Mouse (Mus musculus): ENCODE data around the gene Fbf1.
"Not testable (repeated sequence)": the region's sequence is repeated elsewhere in the genome, so short reads cannot be mapped to it uniquely, and the experiment has no call there.

Fbf1 gene

DNA sequence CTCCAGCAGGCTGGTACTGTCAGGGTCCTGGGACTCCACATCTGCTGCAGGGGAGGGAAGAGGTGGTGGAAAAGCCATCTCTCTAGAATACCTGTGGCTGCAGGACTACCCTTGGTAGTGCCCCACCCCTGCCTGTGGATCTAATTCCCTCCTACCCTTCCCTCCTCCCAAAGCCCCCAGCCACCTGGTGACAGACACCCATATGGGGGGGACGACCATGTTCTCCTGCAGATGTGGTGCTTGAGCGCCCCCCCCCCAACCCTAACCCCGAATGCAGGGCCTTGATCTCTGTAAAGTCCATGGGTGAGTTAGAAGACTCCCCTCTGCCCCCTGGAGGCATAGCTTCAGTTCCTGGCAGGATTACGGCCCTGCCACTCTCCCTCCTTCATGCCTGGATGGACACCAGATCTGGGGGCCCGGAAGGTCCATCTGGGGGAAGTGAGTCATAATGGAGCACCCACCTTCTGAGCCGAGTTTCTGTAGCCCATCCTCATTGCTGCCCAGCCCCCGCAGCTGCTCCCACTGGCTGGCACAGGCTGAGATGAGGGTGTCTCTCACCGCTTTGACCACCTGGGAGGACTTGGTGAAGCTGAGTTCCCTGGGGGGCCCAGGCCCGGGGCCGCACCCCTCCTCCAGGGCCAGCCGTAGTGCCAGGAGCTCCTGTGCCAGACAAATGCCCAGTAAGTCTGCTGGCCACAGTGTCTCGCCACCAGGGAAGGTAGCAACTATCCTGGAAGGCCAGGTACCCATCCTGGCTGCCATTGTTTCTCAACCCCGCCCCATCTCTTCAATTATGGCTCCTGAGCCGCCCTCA, 60.8 kb downstream of the Fbf1 start:
- DNase-seq = no peak

DNA sequence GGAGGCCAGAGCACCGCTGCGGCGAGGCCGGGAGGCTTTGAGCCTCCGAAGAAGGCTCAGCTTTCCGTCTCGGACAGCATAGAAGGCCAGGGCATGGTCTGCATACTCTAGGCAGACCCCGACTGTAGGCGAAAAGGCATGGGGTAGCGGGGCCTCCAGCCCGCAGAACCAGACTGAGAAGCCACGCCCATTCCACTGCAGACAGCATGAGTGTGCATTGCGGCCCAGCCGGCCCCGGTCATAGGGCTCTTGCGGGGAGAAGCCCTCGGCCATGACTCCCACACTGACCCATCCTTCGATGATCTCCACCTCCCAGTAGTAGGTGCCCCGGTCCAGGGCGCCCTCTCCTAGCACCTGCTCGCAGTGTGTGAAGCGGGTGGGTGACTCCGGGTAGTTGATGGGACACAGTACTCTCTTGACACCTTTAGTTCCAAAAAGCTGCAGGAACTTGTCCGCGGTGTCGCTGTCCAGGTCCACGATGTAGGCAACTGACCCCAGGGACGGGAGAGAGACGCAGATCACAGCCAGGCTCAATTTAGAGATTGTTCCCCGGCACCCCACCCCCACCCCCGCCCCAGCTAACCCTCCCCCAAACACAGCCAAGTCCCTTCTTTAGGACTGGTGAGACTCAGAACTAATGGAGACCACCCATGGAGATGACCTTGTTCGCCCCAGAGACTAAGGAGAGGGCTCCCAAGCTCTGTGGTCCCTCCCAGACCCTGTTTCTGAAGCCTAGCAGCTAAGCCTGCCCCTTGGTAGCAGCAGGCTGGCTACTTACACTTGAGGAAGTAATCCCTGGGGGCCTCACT, 61.6 kb downstream of the Fbf1 start:
- no peak for DNase-seq

DNA sequence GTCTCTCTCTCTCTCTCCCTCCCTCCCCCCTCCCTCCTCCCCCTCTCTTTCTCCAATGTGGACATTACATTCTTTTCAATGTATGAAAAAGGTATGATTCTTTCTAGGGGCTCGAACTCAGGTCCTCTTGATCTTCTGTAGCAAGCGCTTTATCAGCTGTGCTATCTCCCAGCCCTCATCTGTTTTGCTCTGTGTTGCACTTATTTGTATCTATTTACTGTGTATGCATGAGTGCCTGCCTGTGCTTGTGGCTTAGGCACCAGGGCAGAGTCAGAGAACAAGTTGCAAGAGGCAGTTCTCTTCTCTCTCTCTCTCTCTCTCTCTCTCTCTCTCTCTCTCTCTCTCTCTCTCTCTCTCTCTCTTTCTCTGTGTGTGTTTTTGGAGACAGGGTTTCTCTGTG, 62.9 kb downstream of the Fbf1 start:
- DNase-seq = no peak

DNA sequence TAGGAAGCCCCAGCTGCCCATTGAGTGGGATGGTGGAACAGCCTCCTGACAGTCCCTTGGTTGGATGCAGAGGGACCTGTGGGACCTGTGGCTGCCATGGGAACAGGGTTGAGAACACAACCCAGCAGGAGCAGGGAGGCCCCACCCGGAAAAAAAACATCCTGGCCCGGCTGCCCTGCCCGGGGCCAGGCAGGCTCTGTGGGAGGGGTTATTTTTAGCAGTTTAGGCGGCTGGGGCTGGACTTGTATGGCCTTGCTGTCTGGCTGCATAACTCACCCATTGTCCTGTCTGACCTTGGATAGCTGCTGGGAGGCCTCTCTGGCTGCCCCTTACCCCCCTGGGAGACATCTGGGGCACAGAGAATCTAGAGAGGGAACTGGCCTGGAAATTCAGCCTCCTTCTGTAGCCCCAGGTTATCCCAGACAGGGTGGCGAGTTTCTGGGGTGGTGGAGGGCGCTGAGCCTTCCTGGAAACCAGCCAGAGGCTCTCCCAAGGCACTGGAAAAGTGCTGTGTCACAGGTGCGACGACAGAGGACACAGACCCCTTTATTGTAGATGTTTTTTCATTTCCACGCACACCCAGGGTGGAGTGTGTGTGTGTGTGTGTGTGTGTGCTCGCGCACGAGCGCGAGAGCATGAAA, 63.8 kb downstream of the Fbf1 start:
- no peak for DNase-seq

DNA sequence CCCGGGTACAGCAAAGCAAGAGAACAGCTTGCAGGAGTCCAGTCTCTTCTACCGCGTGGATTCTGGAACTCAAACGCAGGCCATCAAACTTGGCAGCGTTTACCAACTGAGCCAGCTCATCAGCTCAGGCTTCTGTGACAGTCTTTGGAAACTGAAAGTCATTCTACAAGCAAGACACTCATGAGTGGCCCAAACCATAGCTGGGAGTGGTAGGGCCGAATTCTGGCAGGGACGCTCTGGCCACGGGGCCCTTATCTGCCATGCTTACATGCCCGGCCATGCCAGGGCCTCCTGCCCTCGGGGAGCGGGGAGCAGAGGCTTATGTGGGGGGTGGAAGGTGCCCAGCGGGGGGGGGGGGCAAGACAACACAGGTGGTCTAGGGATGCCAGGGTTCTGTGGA, 64.4 kb downstream of the Fbf1 start:
- no peak for DNase-seq

DNA sequence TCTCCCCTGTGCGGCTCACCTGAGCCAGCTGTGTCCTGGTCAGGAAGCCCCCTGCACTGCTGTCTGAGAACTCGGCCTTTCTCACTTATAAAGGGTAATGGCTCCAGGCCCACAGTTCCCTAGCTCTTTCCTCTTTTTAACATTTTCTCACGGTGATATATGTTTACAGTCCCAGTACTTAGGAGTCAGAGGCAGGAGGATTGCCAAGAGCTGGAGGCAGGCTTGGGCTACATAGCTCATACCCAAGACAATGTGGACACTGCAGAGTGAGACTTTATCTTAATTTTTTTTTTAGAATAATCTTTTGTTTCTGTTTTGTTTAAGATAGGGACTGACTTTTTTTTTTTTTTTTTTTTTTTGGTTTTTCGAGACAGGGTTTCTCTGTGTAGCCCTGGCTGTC, 65.5 kb downstream of the Fbf1 start:
- DNase-seq = no peak

DNA sequence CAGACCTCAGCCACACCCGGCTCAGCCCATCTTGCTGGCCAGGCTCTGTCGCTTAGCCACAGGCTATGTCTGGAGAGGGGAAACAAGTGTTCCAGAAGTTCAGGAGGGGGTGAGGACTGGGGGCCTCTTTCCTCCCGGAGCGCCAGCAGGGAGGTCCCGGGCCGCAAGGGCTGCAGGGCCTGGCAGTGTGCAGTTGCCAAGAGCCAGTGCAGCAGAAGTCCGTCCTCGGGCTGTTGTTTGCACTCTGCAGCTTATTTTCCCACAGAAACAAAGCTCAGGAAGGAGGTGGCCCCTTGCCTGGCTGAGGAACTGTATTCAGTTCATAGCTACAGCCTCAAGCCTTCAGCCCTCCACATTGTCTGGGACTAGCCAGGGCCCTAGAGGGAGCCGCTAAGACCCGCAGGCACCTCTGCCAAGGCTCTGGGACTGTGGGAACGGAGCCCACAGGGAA, 66.0 kb downstream of the Fbf1 start:
- DNase-seq = no peak

DNA sequence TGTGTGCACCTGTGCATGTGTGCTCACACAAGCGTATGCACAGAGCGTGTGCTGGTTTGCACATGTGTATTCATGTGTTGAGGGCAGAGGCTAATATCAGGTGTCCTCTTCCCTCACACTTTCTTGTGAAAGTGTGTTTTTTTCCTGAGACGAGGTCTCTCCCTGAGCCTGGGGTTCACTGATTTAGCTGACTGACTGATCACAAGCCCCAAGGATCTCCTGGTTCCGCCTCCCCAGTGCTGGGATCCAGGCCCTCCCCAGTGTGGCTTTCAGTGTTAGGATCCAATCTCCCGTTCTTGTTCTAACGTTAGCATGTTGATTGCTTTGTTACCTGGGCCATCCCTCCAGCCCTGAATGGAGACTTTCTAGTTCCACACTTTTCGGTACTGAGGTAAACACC, 67.1 kb downstream of the Fbf1 start:
- DNase-seq = no peak

DNA sequence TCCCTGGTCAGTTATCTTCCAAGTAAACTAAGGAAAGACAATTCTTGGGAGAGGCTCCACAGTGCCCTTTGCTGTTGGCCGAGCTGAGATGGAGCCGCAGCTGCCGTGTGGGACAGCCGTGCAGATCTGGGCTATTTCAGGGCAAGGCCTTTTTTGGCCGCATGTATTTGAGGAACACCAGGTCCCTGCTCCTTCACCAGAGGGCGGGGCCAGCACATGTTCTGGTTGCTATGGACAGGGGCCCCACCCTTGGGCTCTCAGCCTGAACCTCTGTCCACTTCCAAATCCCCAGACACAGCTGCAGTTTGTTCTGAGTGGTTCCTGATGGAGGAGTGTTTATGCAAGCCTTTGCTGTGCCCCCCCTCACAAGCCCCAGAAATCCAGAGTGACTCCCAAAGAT, 67.6 kb downstream of the Fbf1 start:
- no peak for DNase-seq

DNA sequence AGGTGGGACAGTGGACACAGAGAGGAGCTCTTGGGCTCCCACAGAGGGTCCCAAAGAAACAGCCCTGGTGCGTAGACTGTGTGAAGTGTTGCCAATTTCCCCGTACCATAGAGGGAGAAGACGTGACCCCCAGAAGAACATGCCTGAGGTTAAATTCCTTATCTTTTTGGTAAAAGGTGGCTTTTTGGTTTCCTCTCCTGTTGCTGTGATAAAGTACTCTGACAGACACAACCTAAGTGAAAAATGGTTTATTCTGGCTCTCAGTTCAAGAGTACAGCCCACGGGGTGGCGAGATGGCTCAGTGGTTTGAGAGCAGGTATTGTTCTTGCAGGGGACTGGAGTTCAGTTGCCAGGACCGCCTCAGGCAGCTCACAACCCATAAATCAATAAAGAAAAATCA, 68.5 kb downstream of the Fbf1 start:
- no peak for DNase-seq

DNA sequence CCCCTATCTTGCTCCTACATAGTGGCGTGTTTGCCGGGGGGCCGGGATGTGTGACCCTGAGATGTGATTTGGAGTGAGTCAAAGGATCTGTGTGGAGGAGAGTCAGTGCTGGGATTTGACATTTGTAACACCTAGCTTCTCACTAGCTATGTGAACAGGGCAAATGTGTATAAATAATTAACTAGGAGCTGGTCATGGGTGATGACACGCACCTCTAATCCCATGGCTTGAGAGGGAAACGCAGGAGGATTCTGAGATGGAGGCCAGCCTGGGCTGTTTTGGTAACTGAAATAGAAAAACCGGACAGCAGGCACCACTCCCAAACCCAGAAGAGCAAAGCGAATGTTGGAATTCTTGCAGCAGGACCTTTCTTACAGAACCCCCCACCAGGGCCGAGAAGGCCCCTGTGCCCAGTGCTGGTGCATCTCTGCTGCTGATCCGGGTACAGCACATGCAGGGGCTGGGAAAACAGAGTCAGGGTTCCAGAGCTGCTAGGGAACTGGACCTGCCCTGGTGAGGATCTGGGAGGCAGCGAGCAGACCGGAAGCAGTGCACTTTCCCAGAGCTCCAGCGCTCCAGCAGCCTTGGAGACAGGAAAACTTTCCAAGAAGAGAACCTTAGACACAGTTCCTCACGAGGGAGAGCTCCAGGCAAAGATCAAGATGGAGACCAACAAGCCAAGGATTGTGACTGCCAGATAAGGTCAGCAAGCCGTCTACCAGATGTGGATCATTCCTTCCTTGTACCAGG, 69.1 kb downstream of the Fbf1 start:
- DNase-seq = no peak

DNA sequence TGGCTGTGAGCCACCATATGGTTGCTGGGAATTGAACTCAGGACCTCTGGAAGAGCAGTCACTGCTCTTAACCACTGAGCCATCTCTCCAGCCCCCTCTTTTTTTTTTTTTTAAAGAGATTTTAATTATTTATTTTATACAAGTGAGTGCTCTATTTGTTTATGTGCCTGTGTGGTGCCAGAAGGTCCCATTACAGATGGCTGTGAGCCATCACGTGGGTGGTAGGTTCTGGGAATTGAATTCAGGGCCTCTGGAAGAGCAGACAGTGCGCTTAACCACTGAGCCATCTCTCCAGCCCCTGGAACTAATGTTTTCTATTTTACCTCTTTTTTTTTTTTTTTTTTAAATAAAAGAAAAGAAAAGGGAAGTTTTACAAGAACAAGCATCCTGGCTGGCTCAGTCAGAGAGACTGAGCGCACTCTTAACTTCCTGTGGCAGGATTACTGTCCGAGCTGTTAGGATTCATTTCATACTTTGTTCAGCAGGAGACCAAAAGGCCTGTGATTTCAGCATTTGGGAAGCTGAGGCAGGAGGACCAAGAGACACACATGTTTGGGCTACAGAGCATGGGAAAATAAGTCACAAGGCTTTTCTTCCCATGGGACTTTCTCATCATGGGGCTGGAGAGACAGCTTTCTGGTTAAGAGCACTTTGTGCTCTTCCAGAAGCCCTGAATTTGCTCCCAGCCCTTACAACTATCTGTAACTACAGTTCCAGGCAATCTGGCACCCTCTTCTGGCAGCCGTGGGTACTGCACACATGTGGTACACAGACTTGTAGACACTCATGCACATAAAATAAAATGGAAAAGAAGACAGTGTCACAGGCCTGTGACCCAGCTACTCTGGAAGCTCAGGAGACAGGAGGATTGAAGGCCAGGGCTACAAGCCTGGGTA, 71.5 kb downstream of the Fbf1 start:
- peak in 1 of 2 experiments; percentile 62 for DNase-seq

DNA sequence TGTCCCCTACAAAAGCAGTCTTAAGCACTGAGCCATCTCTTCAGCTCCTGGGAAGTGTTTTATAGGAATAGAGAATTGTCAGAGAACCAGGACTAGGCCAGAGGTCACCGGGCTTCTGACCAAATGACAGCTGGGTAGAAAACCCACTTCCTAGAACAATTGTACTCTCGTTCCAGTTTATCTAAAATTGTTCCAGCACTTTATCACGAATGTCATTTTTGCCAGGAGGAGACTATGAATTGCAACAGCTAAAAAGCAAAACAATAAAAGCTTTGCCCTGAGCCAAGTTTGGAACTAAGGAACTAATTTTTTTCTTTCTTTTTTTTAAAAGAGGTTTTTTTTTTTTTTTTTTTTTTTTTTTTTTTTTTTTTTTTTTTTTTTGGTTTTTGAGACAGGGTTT, 72.4 kb downstream of the Fbf1 start:
- DNase-seq = no peak

DNA sequence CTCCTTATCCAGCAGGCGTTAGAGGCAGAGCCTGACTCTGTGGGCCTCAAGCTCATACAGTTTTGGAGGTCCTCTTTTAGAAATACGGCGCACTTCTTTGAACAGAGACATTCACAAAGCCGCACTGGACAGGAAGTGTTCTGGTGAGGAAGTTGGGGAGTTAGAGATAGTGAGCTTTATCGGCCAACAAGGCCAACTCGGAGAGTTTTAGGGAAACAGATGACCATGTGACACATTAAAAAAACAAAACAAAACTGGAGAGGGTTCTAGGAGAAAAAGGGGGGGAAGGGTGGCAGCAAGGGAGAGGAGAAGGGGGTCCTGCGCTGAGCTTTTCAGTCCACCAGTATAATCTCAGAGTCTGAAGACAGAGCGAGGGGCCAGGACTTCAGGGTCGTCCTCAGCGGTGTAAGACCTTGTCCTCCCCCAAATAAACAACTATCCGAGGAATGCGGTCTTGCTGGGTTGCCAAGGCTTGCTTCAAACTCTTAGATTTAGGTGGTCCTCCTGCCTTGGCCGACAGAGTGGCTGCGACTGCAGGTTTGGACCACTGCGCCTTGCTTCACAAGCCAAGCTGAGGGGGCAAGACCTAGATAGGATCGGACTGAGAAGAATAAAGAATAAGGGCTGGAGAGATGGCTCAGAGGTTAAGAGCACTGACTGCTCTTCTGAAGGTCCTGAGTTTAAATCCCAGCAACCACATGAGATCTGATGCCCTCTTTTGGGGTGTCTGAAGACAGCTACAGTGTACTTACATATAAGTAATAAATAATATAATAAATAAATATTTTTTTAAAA, 74.0 kb downstream of the Fbf1 start:
- DNase-seq = no peak

DNA sequence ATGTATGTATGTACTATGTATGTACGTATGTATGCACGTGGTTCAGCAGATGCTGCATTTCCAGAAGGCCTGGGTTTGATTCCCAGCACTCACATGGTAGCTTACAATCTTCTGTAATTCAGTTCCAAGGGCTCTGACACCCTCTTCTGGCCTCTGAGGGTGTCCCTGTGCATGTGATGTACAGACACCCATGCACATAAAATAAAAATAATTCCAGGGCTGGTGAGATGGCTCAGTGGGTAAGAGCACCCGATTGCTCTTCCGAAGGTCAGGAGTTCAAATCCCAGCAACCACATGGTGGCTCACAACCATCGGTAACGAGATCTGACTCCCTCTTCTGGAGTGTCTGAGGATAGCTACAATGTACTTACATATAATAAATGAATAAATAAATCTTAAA, 75.0 kb downstream of the Fbf1 start:
- DNase-seq = not testable (repeated sequence)

Data from cerebellum, postnatal 14 days (tissue).